Mouse (Mus musculus) bone marrow macrophage, adult 2 months (primary cell): Measurements from ENCODE around the gene Pde4dip.

ENCODE experiments used
- CTCF ChIP-seq: IDR thresholded peaks from 2 replicates; pipeline ENCODE4 v1.5.1; 2012; ENCODE audit warnings: low read depth, mild to moderate bottlenecking, low read length, moderate library complexity
- POLR2A ChIP-seq: IDR thresholded peaks from 2 replicates; pipeline ENCODE4 v1.6.1; 2012; ENCODE audit warnings: mild to moderate bottlenecking, low read depth, low read length, borderline replicate concordance

GRCm38 (mm10) chr3:97706561-97706960, 181.9 kb downstream of the Pde4dip start:
- TF ChIP-seq POLR2A (no peak), CTCF (no peak)
